Mouse (Mus musculus) thymus, postnatal 25 days (tissue): ENCODE data around the gene E4f1.
"Not testable (repeated sequence)": the region's sequence is repeated elsewhere in the genome, so short reads cannot be mapped to it uniquely, and the experiment has no call there.

Experiments
- DNase-seq: peaks from one replicate; pipeline ENCODE4 v3.0.0; 2022

The E4f1 gene

GRCm38 (mm10) chr17:24481027-24481815, 11.1 kb upstream of the E4f1 start:
- no peak for DNase-seq

- no peak for DNase-seq
These were observed 10.2 kb upstream of the E4f1 start for GRCm38 (mm10) chr17:24480201-24480826.

DNA sequence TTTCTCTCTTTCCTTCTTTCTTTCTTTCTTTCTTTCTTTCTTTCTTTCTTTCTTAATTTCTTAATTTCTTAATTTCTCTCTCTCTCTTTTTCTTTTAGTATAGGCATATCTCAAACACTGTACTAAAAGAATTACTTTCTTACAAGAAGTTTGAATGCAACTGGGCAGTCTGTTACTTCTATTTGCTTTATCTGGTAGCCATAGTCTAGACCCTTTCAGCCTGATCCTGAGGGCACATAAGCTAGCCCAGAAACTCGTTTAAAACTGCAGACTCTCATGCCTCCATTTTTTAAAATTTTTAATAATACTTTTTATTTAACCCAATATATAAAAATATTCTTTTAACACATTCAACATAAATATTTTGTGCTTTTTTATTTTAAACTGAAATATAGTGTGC, 9.3 kb upstream of the E4f1 start:
- no peak for DNase-seq

- peak; percentile 98 for DNase-seq
These were observed 8.7 kb upstream of the E4f1 start, which contains the start of gene Mlst8 for GRCm38 (mm10) chr17:24478663-24479380. Mlst8 (minus strand) TSS chr17:24479078.

DNA sequence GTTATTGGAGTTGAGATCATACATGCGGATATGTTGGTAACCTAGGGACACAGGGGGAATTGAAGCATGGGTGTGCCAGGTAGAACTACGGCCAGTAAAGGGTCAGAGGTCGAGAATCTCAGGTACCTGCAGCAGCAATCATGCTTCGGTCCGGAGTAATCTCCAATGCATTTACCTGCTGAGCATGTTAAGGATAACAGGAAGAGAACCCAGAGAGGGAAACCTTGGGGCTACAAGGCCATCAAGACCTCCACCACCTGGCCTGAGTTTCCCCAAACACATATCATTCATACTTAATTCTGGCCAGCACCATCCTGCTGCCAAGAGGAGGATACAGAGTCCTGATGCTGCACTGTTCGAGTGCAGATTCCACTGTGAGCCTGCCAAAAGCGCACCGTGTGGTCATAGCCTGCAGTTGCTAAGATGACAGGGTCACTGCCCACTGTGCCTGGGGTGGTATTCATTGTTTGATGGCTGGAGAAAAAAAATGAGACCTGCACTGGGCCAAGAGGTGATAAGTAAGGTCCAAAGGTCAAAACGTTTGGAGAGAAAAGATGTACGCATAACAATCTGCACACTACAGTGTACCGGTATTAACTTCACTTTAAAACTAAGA, 8.0 kb upstream of the E4f1 start:
- DNase-seq: no peak

GRCm38 (mm10) chr17:24477053-24477984, 7.2 kb upstream of the E4f1 start:
- DNase-seq: no peak

DNA sequence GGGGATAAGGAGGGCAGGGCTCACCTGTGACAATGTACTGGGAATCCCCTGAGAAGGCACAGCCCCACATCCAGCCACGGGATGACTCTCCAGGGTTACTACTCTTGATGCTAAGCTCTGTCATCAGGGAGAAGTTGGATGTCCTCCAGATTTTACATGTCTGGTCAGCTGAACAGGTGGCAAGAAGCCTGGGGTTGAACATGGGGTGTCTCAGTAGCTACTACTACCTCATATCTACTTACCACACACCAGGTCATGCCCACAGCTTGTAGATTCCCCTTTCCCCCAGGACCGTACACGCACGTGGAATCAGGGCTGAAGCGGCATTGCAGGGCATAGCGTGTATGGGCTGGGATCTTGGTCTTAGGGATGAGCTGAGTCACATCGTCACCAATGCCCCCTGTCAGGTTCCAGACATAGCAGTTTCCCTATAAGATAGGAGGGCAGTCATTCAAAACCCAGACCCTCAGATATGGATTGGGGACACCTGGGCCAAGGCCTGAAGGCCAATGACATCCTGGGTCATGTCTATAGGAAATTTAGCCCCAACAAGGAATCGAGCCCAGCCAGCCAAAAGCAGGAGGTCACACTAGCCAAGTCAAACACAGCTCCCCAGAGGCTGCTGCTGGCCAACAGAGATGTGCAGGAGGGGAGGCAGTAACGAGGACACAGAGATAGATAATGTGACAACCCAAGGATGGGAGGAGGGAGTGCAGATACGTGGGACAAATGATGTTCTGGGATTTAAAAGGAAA, 6.1 kb upstream of the E4f1 start:
- no peak for DNase-seq

- DNase-seq: no peak
These were observed 5.5 kb upstream of the E4f1 start for GRCm38 (mm10) chr17:24475586-24475985.

- DNase-seq: no peak
These were observed 4.4 kb upstream of the E4f1 start for GRCm38 (mm10) chr17:24474557-24474956.

DNA sequence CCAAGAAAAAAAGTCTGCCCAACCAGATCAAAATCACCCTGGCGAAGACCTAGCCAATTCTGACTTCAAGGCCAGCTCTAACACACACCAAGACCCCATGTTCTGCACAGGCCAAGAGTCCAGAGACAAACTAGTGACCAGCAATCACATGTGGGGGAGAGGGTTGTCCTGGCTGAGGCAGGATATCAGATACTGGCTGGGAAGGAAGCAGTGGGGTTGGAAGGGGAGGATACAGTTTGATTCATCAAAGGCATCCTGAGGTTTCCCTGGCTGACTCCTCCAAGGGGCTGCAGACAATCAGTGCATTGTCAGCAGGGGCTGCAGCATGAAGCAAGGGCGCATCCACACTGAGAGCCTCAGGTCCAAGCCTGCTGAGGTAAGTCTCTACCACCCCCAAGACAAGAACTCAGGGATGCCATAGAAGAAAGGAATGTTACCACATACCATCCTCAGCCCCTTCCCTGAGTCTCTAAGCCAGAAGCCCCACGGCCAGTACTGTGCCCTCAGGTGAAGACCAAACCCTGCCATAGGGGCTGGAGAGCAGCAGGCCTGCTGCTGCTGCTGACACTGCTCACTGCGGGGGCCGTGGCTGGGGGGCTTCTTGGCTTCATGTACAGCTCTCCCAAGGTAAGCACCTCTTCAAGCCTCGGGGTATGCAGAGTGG, 3.6 kb upstream of the E4f1 start, which contains the start of gene Bricd5:
Gene Bricd5, plus strand, starts transcription at position 273 of the 664 bp plus-strand sequence.
- DNase-seq: no peak

DNA sequence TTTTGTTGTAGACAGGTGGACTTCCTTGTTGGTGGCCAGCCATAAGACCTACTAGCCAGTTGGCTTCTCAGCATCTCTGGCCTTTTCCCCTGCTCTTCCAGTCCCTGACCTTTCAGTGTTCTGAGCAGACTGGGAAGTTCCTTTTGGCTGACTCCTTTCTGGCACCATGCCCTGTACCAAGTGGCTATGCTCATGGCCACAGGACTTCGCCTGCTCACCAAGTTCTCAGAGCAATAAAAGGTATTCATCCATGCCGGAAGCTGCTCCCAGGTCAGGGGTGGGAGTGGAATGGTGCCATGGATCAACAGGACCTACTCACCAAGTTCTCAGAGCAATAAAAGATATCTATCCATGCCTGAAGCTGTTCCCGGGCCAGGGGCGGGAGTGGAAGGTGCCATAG, 2.4 kb upstream of the E4f1 start:
- DNase-seq: no peak

DNA sequence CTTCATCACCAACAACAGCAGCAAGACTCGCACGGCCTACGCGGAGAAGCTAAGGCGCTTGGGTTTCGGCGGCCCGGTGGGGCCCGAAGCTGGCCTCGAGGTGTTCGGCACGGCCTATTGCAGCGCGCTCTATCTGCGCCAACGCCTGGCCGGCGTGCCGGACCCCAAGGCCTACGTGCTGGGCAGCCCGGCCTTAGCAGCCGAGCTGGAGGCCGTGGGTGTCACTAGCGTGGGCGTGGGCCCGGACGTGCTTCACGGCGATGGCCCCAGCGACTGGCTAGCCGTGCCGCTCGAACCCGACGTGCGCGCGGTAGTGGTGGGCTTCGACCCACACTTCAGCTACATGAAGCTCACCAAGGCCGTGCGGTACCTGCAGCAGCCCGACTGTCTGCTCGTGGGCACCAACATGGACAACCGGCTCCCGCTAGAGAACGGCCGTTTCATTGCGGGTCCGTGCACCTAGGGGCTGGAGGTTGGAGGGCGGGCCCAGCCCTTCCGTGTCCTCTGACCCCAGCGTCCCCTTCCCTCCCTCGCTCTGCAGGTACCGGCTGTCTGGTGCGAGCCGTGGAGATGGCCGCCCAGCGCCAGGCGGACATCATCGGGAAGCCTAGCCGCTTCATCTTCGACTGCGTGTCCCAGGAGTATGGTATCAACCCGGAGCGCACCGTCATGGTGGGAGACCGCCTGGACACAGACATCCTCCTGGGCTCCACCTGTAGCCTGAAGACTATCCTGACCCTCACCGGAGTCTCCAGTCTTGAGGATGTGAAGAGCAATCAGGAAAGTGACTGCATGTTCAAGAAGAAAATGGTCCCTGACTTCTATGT, 801 bp upstream of the E4f1 start:
- DNase-seq: no peak

GRCm38 (mm10) chr17:24469336-24469909, 690 bp downstream of the E4f1 start:
- no peak for DNase-seq

GRCm38 (mm10) chr17:24468636-24469246, 1.4 kb downstream of the E4f1 start:
- DNase-seq: no peak

- DNase-seq: no peak
These were observed 6.6 kb downstream of the E4f1 start for GRCm38 (mm10) chr17:24463374-24464133.

- no peak for DNase-seq
These were observed 7.2 kb downstream of the E4f1 start for GRCm38 (mm10) chr17:24462932-24463331.

GRCm38 (mm10) chr17:24461580-24461979, 8.5 kb downstream of the E4f1 start:
- peak; percentile 43 for DNase-seq

GRCm38 (mm10) chr17:24455523-24456206, 14.4 kb downstream of the E4f1 start:
- not testable (repeated sequence) for DNase-seq
